Mouse (Mus musculus) midbrain, embryonic 12.5 days (tissue): ENCODE data around the gene Tmem234. TPM values are rescaled to one million over a fixed set of nuclear protein-coding genes. Genes with fewer than 3 reads are reported as not detected.

ENCODE experiments used
- ATAC-seq: fragments of 200-750 bp; cut with Nextera tagmentation; 2 replicates; pipeline ENCODE4 v1.8.0; 2017; ENCODE audit warnings: low read depth, moderate TSS enrichment, moderate library complexity; ENCODE audit not compliant: low FRiP score
- H3K27ac ChIP-seq: fragments of 300-500 bp; sonication (generic); replicated peaks from 2 replicates; pipeline ENCODE4 v1.5.1; 2016; ENCODE audit warnings: mild to moderate bottlenecking
- H3K27me3 ChIP-seq: fragments of 300-500 bp; sonication (generic); 2 replicates; pipeline ENCODE4 v1.6.1; 2016; ENCODE audit warnings: mild to moderate bottlenecking
- H3K36me3 ChIP-seq: fragments of 300-500 bp; sonication (generic); 2 replicates; pipeline ENCODE4 v1.6.1; 2016
- H3K4me1 ChIP-seq: fragments of 300-500 bp; sonication (generic); 2 replicates; pipeline ENCODE4 v1.6.1; 2016
- H3K4me2 ChIP-seq: fragments of 300-500 bp; sonication (generic); replicated peaks from 2 replicates; pipeline ENCODE4 v1.6.1; 2016; ENCODE audit warnings: mild to moderate bottlenecking, moderate library complexity
- H3K4me3 ChIP-seq: fragments of 300-500 bp; sonication (generic); 2 replicates; pipeline ENCODE4 v1.5.1; 2016; ENCODE audit warnings: mild to moderate bottlenecking
- H3K9ac ChIP-seq: fragments of 300-500 bp; sonication (generic); replicated peaks from 2 replicates; pipeline ENCODE4 v1.6.1; 2016; ENCODE audit warnings: mild to moderate bottlenecking, moderate library complexity
- H3K9me3 ChIP-seq: fragments of 300-500 bp; sonication (generic); 2 replicates; pipeline ENCODE4 v1.6.1; 2016; ENCODE audit warnings: mild to moderate bottlenecking
- WGBS: fragments of 180-500 bp; shearing (Covaris S2); methylation state at CpG from one replicate; pipeline ENCODE4 v1.1.7; 2016; 5-methylcytosine and 5-hydroxymethylcytosine counted together
- polyA plus RNA-seq: library from polyadenylated mRNA; unstranded; fragments of >200 nt; fragmentation: Nextera tagmentation; extraction: Ambion mirVana; gene quantifications from 2 replicates; pipeline ENCODE4 v1.2.1, GENCODE M21; 2016

The Tmem234 gene
- polyA plus RNA-seq, 1 experiment from 2014 or later: 192 TPM

DNA sequence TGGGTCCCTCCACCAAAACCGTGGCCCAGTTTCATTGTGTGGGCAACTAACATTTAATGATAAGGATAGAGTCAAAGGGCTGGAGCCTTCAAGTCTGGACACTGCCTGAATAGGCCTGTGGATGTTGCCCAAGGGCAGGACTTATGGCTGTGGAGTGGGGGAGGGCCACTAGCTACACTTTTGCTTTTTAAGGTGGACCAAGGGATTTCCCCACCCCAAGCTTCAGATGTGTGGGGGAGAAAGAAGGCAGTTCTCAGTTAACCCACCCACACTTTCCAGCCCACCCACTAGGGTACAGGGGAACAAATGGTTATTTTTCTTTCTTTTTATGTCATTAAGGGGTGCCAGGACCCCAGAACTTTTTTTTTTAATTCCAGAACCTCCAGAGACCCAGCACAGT lies 16.1 kb upstream of the Tmem234 start:
- 83% methylated on average over 1 of the region's 1 CpGs for WGBS
- Histone ChIP-seq H3K9ac (0 out of 2 replicates have a peak overlapping the region, but pooled peaks have one; percentile 49), H3K36me3 (no peaks in the 10 kb centered on the region), H3K27me3 (no peaks in the 10 kb centered on the region), H3K4me1 (peaks cover 11% of the 10 kb centered on the region), H3K4me3 (no peak overlapping the region; the same call in 1 of the 2 replicates), H3K27ac (no peak overlapping the region), H3K4me2 (peak overlapping the region; percentile 60), H3K9me3 (no peaks in the 10 kb centered on the region)
- ATAC-seq: no peak

GRCm38 (mm10) chr4:129584884-129585608 lies 15.4 kb upstream of the Tmem234 start:
- peaks cover 11% of the 10 kb centered on the region for H3K4me1 ChIP-seq
- ATAC-seq: peak; percentile 58; the same call in 1 of the 2 replicates
- H3K4me2 ChIP-seq: peak overlapping the region; percentile 60
- H3K27me3 ChIP-seq: no peaks in the 10 kb centered on the region
- H3K4me3 ChIP-seq: peak overlapping the region; percentile 43
- H3K27ac ChIP-seq: no peak overlapping the region
- WGBS: 3% methylated on average over 36 of the region's 36 CpGs
- H3K9me3 ChIP-seq: no peaks in the 10 kb centered on the region
- H3K9ac ChIP-seq: peak overlapping the region; percentile 49
- 0 out of 2 replicates have a peak, but pooled peaks cover 2% of the 10 kb centered on the region for H3K36me3 ChIP-seq

GRCm38 (mm10) chr4:129585773-129586172 lies 14.7 kb upstream of the Tmem234 start:
- 84% methylated on average over 9 of the region's 9 CpGs for WGBS
- no peak overlapping the region for H3K27ac ChIP-seq
- no peak overlapping the region for H3K4me3 ChIP-seq
- no peaks in the 10 kb centered on the region for H3K27me3 ChIP-seq
- H3K4me1 ChIP-seq: peaks cover 11% of the 10 kb centered on the region
- H3K9me3 ChIP-seq: no peaks in the 10 kb centered on the region
- peaks cover 9% of the 10 kb centered on the region for H3K36me3 ChIP-seq
- H3K4me2 ChIP-seq: peak overlapping the region; percentile 60
- H3K9ac ChIP-seq: no peak overlapping the region
- no peak for ATAC-seq

DNA sequence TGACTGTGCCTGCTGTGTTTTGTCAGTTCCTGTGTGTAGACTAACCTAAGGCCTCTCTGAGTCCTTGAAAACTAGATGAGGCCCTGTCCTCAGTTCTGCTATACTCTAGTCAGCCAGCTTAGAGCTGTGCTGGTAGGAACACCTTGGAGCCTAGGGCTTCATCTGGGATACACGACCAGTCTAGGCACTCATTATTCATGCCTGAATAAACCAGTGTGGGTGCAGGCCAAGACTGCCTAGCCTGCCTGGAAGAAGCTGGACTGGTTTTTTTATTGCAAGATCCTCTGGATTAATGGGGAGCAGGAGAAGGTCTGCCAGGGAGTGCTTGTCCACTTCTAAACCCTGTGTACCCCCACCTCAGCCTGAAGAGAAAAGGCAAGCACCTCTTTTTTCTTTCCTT lies 13.5 kb upstream of the Tmem234 start:
- no peak overlapping the region for H3K4me2 ChIP-seq
- H3K9ac ChIP-seq: no peak overlapping the region
- H3K27ac ChIP-seq: no peak overlapping the region
- peaks cover 20% of the 10 kb centered on the region for H3K36me3 ChIP-seq
- H3K9me3 ChIP-seq: no peaks in the 10 kb centered on the region
- no peak overlapping the region for H3K4me3 ChIP-seq
- no peaks in the 10 kb centered on the region for H3K27me3 ChIP-seq
- H3K4me1 ChIP-seq: peaks cover 11% of the 10 kb centered on the region
- 28% methylated on average over 1 of the region's 1 CpGs for WGBS
- no peak for ATAC-seq

DNA sequence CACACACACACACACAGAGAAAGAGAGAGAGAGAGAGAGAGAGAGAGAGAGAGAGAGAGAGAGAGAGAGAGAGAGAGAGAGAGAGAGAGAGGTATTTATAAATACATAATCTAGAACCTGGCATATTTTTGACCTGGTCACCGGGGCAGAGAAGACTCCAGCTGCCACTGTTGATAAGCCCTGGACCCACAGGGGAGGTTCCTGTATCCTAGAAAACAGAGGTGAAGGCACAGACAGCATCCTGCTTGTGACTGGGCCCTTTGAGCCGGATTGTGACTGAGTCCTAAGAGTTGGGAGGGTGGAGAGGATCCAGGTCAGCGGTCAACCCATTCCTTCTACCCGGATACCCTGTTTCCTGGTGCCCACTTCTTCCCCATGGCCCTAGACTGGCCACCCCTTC lies 11.6 kb upstream of the Tmem234 start:
- Histone ChIP-seq H3K9me3 (no peaks in the 10 kb centered on the region), H3K27me3 (no peaks in the 10 kb centered on the region), H3K4me2 (no peak overlapping the region), H3K4me1 (peaks cover 11% of the 10 kb centered on the region), H3K4me3 (no peak overlapping the region), H3K9ac (no peak overlapping the region), H3K27ac (no peak overlapping the region), H3K36me3 (peaks cover 40% of the 10 kb centered on the region)
- 87% methylated on average over 4 of the region's 4 CpGs for WGBS
- no peak for ATAC-seq

GRCm38 (mm10) chr4:129608426-129609025 lies 8.1 kb downstream of the Tmem234 start:
- H3K4me1 ChIP-seq: no peaks in the 10 kb centered on the region
- H3K4me2 ChIP-seq: no peak overlapping the region
- H3K27me3 ChIP-seq: no peaks in the 10 kb centered on the region
- H3K4me3 ChIP-seq: no peak overlapping the region
- peaks cover 58% of the 10 kb centered on the region for H3K36me3 ChIP-seq
- peak overlapping the region; percentile 22 for H3K27ac ChIP-seq
- peak; percentile 73 for ATAC-seq
- no peaks in the 10 kb centered on the region for H3K9me3 ChIP-seq
- 42% methylated on average over 7 of the region's 7 CpGs for WGBS
- no peak overlapping the region for H3K9ac ChIP-seq

DNA sequence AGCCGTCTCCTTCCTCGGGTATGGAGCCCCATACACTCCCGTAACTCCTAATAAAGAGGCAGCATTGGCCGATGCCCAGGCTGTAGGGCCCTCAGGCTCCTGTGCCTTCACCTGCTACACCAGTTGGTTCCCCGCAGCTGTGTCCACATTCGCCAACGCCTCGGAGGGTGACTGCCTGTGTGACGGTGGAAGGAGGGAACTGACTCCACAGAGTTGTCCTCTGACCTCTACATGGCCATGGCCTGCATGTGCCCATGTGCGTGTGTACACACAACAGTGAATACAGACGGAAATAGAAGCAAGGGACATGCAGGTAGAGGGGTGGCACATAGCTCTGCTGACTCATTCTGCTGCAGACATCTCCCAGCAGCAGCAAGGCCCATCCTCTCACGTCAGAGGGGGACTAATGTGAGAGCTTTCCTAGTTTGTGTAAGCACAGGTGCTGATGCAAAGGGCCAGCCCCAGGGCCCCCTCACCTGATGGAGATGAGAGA lies 8.7 kb downstream of the Tmem234 start:
- Histone ChIP-seq H3K4me1 (no peaks in the 10 kb centered on the region), H3K27ac (no peak overlapping the region), H3K36me3 (peaks cover 52% of the 10 kb centered on the region), H3K9ac (no peak overlapping the region; the same call in 1 of the 2 replicates), H3K4me3 (no peak overlapping the region), H3K27me3 (no peaks in the 10 kb centered on the region), H3K9me3 (no peaks in the 10 kb centered on the region), H3K4me2 (no peak overlapping the region)
- WGBS: 81% methylated on average over 12 of the region's 12 CpGs
- ATAC-seq: 0 out of 2 replicates have a peak, but pooled peaks have one; percentile 36

DNA sequence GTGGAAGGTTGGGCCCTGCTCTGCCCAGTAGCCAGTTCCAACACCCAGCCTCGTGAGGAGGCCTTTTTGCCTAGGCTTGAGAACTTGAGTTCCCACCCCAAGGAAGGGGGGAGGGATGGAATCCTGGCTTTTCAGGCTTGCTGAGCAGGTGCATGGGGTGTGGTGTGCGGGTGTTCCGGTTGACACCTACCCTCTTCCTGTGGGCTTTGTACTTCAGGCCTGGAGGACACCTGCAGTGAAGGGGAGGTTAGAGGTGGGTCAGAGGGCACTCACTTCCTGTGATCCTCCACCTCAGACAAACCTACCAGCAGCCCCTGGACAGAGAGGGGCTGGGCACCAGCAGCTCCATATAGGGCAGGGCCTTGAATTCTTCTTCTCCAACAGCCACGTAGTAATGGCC lies 9.6 kb downstream of the Tmem234 start:
- H3K4me1 ChIP-seq: no peaks in the 10 kb centered on the region
- peaks cover 43% of the 10 kb centered on the region for H3K36me3 ChIP-seq
- H3K4me2 ChIP-seq: no peak overlapping the region
- 81% methylated on average over 4 of the region's 4 CpGs for WGBS
- H3K9ac ChIP-seq: no peak overlapping the region
- no peaks in the 10 kb centered on the region for H3K27me3 ChIP-seq
- no peak overlapping the region for H3K27ac ChIP-seq
- H3K9me3 ChIP-seq: no peaks in the 10 kb centered on the region
- no peak overlapping the region for H3K4me3 ChIP-seq
- ATAC-seq: no peak

GRCm38 (mm10) chr4:129610472-129610871 lies 10.0 kb downstream of the Tmem234 start:
- Histone ChIP-seq H3K27me3 (no peaks in the 10 kb centered on the region), H3K4me2 (no peak overlapping the region), H3K27ac (no peak overlapping the region), H3K9ac (no peak overlapping the region), H3K36me3 (peaks cover 40% of the 10 kb centered on the region), H3K4me3 (no peak overlapping the region), H3K4me1 (no peaks in the 10 kb centered on the region), H3K9me3 (no peaks in the 10 kb centered on the region)
- WGBS: 83% methylated on average over 4 of the region's 4 CpGs
- no peak for ATAC-seq

- Histone ChIP-seq H3K36me3 (peaks cover 30% of the 10 kb centered on the region), H3K9me3 (no peaks in the 10 kb centered on the region), H3K27ac (no peak within 1 kb of the TSS), H3K9ac (no peak within 1 kb of the TSS), H3K4me1 (peaks cover 10% of the 10 kb centered on the region), H3K4me3 (no peak within 1 kb of the TSS), H3K4me2 (no peak within 1 kb of the TSS), H3K27me3 (no peaks in the 10 kb centered on the region)
- no peak for ATAC-seq
- 89% methylated on average over 6 of the region's 6 CpGs for WGBS
Observed at GRCm38 (mm10) chr4:129614093-129614492, 13.6 kb downstream of the Tmem234 start, which contains the start of gene Dcdc2b. Gene Dcdc2b (minus strand): TSS chr4:129614257.

DNA sequence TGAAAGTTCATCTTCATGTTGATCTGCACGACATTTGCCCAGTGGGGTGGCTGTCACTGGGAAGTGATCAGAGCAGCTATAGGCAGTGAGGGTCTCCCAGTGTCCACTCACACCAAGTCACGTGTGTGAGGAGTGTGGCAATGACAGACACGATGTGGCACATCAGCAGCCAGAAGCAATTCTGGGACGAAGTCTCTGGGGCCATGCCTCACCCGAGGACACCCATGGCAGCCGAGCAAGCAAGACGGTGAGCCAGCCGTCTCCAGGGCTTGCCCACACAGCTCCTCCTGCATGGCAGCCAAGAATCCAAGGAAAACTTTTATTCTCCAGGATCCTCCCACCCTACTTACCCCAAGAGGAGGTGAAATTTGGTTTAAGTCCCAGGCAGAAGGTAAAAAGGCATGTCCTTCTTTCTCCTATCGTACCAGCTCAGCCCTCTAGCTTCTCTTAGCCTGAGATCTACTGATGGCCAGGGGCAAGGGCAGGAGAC lies 15.4 kb downstream of the Tmem234 start:
- no peak overlapping the region for H3K9ac ChIP-seq
- H3K27me3 ChIP-seq: no peaks in the 10 kb centered on the region
- H3K4me1 ChIP-seq: peaks cover 12% of the 10 kb centered on the region
- H3K4me3 ChIP-seq: no peak overlapping the region
- no peak for ATAC-seq
- H3K36me3 ChIP-seq: peaks cover 16% of the 10 kb centered on the region
- no peaks in the 10 kb centered on the region for H3K9me3 ChIP-seq
- H3K4me2 ChIP-seq: no peak overlapping the region
- WGBS: 94% methylated on average over 9 of the region's 9 CpGs
- no peak overlapping the region for H3K27ac ChIP-seq

- ATAC-seq: no peak
- 91% methylated on average over 3 of the region's 3 CpGs for WGBS
Observed at GRCm38 (mm10) chr4:129616631-129617030, 16.2 kb downstream of the Tmem234 start.

More at GRCm38 (mm10) chr4:129616631-129617030, 16.2 kb downstream of the Tmem234 start:
- Histone ChIP-seq H3K4me2 (no peak overlapping the region), H3K36me3 (peaks cover 20% of the 10 kb centered on the region), H3K9ac (no peak overlapping the region), H3K27me3 (no peaks in the 10 kb centered on the region), H3K4me1 (peaks cover 12% of the 10 kb centered on the region), H3K27ac (no peak overlapping the region), H3K9me3 (no peaks in the 10 kb centered on the region), H3K4me3 (no peak overlapping the region)
